Mouse (Mus musculus) right cerebral cortex, adult 18-20 months (tissue): ENCODE data around the gene Ano3.
"Not testable (repeated sequence)": the region's sequence is repeated elsewhere in the genome, so short reads cannot be mapped to it uniquely, and the experiment has no call there.

ENCODE experiments used
- DNase-seq: peaks from one replicate; pipeline ENCODE4 v3.0.0; 2022; ENCODE audit warnings: mixed read lengths

Ano3 gene

GRCm38 (mm10) chr2:110950823-110951222, at the start of gene Ano3:
Gene Ano3 (minus strand): TSS chr2:110950923.
- not testable (repeated sequence) for DNase-seq

- DNase-seq = no peak
Observed at GRCm38 (mm10) chr2:110990071-110990470, 39.3 kb upstream of the Ano3 start.

GRCm38 (mm10) chr2:110989539-110989938, 38.8 kb upstream of the Ano3 start:
- DNase-seq = no peak

- DNase-seq = no peak
Observed at GRCm38 (mm10) chr2:110985853-110986271, 35.1 kb upstream of the Ano3 start.

- no peak for DNase-seq
Observed at GRCm38 (mm10) chr2:110981733-110982132, 31.0 kb upstream of the Ano3 start.

- DNase-seq = peak; percentile 15
Observed at GRCm38 (mm10) chr2:110979610-110980009, 28.9 kb upstream of the Ano3 start.

GRCm38 (mm10) chr2:110976871-110977270, 26.1 kb upstream of the Ano3 start:
- no peak for DNase-seq

- no peak for DNase-seq
Observed at GRCm38 (mm10) chr2:110970158-110970557, 19.4 kb upstream of the Ano3 start.

- no peak for DNase-seq
Observed at GRCm38 (mm10) chr2:110965398-110965797, 14.7 kb upstream of the Ano3 start.

- DNase-seq = no peak
Observed at GRCm38 (mm10) chr2:110950432-110950803, 305 bp downstream of the Ano3 start.

- peak; percentile 82 for DNase-seq
Observed at GRCm38 (mm10) chr2:110949679-110950431, 868 bp downstream of the Ano3 start.

- no peak for DNase-seq
Observed at GRCm38 (mm10) chr2:110945171-110945570, 5.6 kb downstream of the Ano3 start.

- no peak for DNase-seq
Observed at GRCm38 (mm10) chr2:110935691-110936090, 15.0 kb downstream of the Ano3 start.

- DNase-seq = peak; percentile 55
Observed at GRCm38 (mm10) chr2:110929126-110929525, 21.6 kb downstream of the Ano3 start.

- DNase-seq = no peak
Observed at GRCm38 (mm10) chr2:110909506-110909905, 41.2 kb downstream of the Ano3 start.

- peak; percentile 19 for DNase-seq
Observed at GRCm38 (mm10) chr2:110906473-110906872, 44.2 kb downstream of the Ano3 start.

GRCm38 (mm10) chr2:110896477-110897270, 54.0 kb downstream of the Ano3 start:
- peak; percentile 19 for DNase-seq

GRCm38 (mm10) chr2:110871650-110872049, 79.1 kb downstream of the Ano3 start:
- no peak for DNase-seq

- DNase-seq = no peak
Observed at GRCm38 (mm10) chr2:110865584-110865983, 85.1 kb downstream of the Ano3 start.

GRCm38 (mm10) chr2:110863376-110863775, 87.3 kb downstream of the Ano3 start:
- DNase-seq = no peak

- no peak for DNase-seq
Observed at GRCm38 (mm10) chr2:110839559-110840243, 111.0 kb downstream of the Ano3 start.

- no peak for DNase-seq
Observed at GRCm38 (mm10) chr2:110816189-110816588, 134.5 kb downstream of the Ano3 start.

- no peak for DNase-seq
Observed at GRCm38 (mm10) chr2:110814964-110815363, 135.8 kb downstream of the Ano3 start.
